Mouse (Mus musculus): ENCODE results near the gene Coq10a.

Gene Coq10a

DNA sequence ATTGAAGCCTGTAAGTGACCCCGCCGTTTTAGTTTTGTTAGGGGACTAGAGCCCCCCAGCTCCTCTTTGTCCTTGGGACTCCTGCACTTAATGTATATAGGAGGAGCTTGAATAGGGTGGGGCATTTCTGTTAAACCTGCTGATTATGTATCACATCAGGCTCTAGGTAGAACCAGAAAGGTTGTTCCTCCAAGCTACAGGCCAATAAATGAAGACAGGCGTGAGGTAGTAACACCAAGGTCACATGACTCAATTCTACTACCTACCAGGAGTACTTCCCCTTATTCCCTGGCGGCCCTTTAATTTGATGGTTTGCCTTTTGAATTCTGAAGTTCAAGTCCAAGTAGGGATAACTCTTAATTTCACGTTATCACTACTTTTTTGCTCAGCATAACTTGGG lies 30.4 kb downstream of the Coq10a start:
- no peak for TF ChIP-seq GATA4 (IDR thresholded peaks at IDR 0.05; ENCODE audit: insufficient replicate concordance, low read length)

DNA sequence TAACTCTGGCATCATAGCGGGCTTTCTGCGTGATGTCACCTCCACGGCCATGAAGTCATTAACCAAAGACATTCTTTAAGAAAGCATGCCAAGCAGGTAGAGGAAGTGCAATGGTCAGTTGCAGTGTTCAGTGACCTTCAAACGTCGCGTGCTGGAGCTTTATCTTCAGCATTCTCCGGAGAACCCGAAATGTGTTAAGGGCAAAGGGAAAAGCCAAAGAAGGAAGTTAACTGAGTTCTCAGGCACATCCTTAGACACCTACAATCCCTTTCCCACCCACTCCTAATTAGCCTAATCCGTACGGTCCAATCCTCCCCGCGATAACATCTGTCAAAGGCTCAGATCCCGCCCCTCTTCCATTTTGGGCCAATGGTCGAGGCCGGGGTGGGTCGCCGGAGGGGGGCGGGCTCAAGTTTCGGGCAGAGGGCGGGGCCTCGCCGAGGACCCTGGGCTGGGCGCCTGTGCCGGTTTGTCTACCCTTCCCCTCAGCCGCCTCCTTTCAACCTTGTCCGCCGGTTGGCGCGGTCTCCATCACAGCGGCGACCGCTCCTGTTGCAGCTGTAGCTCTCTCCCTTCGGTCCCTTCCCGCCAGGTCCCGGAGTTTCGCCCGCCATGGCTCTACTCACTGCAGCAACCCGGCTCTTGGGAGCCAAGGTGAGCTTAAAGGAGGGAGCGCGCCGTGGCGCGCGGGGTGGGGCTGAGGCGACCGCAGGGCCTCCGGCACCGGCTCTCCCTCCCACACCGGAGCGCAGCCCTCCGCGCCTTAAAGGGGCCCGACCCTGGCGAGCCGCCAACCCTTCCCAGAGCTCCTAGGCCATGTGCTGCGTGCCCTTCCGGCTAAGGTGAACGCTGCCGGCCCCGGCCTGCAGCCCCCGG lies 31.3 kb downstream of the Coq10a start, which contains the start of gene Cs:
Gene Cs (plus strand): TSS at position 429 of the 876 bp plus-strand sequence.
- TF ChIP-seq GATA4 (IDR thresholded peaks at IDR 0.05; ENCODE audit: insufficient replicate concordance, low read length): no peak

DNA sequence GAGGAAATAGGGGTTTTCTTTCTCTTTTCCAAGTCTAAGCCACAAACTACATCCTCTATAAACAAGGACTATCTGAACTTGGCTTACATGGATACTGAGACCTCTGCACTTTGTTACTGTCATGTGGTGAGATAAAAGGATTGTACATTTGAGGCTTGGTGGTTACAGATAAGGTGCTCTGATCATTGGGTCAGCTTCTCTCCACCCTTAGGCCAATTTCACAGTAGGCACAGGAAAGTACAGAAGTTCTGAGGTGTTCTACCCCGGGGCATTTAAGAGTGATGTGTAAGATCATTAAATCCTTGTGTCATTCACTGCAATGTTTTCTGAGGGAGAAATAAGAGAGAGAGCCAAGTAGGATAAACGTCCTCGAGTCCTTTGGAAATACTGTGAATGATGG lies 32.2 kb downstream of the Coq10a start:
- TF ChIP-seq GATA4 (IDR thresholded peaks at IDR 0.05; ENCODE audit: insufficient replicate concordance, low read length): peak; percentile 68; the same call in 1 of the 2 replicates

DNA sequence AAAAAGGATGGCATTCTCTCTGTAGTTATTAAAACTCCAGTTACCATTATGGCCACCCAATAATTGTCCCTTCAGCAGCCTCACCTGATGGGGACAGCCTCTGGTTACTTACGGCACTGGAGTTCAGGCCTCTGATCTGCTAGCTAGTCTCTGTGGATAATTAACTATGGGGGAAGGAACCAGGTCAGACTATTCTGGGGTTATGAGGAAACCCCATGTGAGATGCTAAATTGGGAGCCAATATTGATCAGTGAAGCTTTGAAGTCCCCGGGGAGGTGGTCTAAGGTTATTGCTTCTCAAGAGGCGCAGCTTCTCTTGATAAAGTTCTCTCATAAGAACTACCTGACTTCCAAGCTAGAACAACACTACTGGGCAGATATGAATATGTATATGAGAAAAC lies 32.6 kb downstream of the Coq10a start:
- no peak for TF ChIP-seq GATA4 (IDR thresholded peaks at IDR 0.05; ENCODE audit: insufficient replicate concordance, low read length)

DNA sequence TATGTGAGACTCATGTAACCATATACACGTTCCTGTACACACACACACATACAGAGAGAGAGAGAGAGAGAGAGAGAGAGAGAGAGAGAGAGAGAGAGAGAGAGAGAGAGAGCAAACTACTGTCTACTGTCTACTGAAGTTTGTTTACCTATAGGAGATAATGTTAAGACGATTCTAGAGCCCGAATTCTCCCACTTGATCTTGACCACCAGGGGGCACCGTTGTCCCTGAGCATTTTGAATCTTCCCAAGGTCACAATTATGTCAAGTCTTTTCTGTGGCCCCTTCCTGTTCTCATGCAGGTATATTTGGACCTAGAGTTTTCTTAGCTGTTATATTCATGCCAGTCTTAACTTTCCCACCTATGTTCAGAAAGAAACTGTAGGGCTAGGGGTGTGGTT lies 33.2 kb downstream of the Coq10a start:
- no peak for TF ChIP-seq GATA4 (IDR thresholded peaks at IDR 0.05; ENCODE audit: insufficient replicate concordance, low read length)

DNA sequence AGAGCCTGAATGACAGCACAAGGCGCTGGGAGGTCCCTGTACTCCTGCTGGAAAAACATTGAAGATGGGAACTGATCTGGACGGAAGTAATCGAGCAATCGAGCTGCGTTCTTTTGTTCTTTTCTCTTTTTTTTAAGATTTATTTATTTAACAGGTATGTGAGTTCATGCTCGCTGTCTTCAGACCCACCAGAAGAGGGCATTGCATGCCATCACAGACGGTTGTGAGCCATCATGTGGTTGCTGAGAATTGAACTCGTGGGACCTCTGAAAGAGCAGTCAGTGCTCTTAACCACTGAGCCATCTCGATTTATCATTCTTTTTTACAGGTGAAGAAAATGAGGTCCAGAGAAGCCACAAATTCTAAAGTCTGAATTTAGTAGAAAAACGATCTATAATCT lies 41.2 kb downstream of the Coq10a start:
- no peak for TF ChIP-seq GATA4 (IDR thresholded peaks at IDR 0.05; ENCODE audit: insufficient replicate concordance, low read length)

DNA sequence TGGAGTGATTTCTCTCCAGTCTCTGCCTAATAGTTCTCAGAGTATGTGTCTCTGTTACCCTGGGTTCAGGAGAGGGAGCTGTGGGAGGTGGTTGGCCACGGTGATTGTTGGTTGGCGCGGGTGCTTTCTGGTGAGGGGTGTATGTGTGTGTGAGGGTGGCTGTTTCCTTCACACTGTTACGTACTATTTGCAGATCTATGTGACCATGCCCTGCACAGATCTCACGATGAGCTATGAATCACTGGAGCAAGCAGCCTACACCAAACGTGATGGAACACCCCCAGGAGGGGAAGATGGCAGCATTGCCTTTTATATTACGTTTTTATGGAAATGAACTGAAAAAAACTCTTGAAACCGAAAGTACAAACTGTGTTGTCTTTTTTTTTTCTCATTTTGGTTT lies 42.0 kb downstream of the Coq10a start:
- TF ChIP-seq GATA4 (IDR thresholded peaks at IDR 0.05; ENCODE audit: insufficient replicate concordance, low read length): no peak

DNA sequence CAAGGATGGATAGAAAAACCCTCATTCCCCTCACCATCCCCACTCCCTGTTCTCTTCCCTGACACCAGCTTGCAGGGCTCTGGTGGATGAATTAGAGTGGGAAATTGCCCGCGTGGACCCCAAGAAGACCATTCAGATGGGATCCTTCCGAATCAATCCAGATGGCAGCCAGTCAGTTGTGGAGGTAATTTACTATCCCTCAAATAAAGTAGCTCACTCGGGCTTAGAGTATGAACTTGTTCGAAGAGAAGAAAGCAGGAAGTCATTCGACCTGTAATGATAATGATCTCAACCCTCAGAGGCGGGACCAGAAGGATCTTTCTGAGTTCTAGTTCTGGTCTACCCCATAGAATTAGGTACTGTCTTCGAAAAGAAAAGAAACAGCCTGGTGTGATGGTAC lies 45.3 kb downstream of the Coq10a start:
- TF ChIP-seq GATA4 (IDR thresholded peaks at IDR 0.05; ENCODE audit: insufficient replicate concordance, low read length): no peak

DNA sequence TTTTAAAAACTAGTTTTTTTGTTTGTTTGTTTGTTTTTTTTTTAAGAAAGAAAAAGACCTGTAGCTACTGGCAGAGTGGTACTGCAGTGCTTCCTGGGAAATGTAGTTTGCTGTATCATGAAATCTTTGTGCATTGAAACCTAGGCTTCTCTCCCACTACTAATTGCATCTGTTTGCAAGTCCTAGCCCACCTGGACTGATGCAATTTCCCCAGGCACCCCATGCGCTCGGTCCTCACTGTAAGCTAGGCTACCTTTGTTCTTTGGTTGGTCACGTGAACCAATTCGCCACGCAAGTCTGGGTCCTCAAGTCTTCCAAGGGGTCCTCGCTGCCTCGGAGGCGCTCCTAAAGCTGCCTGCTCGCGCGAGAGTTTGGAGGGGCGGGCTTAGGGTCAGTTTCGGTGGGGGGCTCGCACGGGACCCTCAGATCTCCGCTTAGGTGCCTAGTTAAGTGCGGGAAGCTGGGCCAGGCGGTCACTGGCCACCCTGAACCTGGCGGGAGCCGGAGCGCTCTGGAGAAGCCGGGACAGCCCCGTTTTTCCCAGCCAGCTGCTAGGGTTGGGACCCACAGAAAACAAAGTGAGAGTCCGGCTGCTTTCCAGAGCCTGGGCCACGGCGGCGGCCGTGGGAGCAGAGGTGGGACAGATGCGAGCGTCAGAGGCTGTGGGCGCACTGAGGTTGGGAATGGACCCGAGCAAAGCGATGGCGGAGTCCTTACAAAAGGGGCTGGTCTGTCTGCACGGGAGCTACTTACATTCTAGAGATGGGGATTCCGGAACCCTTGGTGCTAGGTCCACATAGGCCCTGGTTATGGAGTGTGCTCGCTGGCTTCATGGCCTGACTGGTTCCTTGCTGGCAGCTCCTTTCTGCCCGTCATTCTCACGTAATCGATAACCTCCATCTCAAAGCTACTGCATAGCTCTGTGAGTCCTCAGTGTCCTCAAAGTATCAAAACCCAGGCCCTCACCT lies 46.4 kb downstream of the Coq10a start, which contains the start of gene Cnpy2:
Gene Cnpy2 (plus strand): TSS at position 319 of the 968 bp plus-strand sequence.
- TF ChIP-seq GATA4 (IDR thresholded peaks at IDR 0.05; ENCODE audit: insufficient replicate concordance, low read length): no peak

DNA sequence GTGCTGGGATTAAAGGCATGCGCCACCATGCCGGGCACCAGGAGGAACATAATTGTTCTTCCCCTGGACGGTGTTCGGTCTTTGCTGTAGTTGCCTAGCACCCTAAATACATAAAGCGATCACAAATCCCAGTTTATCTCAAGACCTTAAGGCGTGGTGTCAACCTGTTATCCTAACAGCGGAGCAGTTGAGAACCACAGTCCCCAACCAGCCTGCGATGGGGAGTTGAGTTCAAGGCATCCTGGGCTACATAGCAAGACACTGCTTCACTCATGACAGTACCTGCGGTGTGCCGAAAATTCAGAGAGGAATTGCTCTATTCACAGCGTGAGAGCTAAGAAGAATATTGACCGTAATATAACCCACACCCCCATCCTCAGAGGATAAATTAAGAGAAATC lies 47.2 kb downstream of the Coq10a start:
- TF ChIP-seq GATA4 (IDR thresholded peaks at IDR 0.05; ENCODE audit: insufficient replicate concordance, low read length): no peak

DNA sequence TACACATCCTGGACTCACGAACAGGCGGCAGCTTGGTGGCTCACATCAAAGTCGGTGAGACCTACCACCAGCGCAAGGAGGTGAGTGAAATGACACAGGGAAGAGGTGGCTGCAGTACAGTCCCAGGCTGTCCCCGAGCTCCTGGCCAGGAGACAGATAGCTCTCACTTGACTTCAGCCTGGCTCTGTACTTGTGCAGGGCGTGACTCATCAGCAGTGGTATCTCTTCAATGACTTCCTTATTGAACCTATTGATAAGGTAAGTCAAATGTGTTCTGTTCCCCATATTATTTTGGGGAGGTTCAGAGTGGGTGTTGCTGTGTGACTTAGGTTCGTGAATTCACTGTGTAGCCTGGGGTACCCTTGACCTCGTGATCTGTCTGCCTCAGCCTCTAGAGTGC lies 53.2 kb downstream of the Coq10a start:
- TF ChIP-seq GATA4 (IDR thresholded peaks at IDR 0.05; ENCODE audit: insufficient replicate concordance, low read length): no peak

All from liver, adult (tissue).